Mouse (Mus musculus) liver, embryonic 15.5 days (tissue): ENCODE results near the gene Prdm9. TPM values are rescaled to one million over a fixed set of nuclear protein-coding genes. Genes with fewer than 3 reads are reported as not detected.

ENCODE experiments used
- ATAC-seq: fragments of 200-750 bp; cut with Nextera tagmentation; 2 replicates; pipeline ENCODE4 v1.8.0; 2017; ENCODE audit warnings: moderate number of reproducible peaks, mild to moderate bottlenecking, moderate library complexity; ENCODE audit not compliant: insufficient read depth
- H3K27ac ChIP-seq: fragments of 300-500 bp; sonication (generic); replicated peaks from 2 replicates; pipeline ENCODE4 v1.5.1; 2015; ENCODE audit warnings: mild to moderate bottlenecking, inconsistent platforms
- H3K27me3 ChIP-seq: fragments of 300-500 bp; sonication (generic); 2 replicates; pipeline ENCODE4 v1.6.1; 2015; ENCODE audit warnings: mild to moderate bottlenecking, inconsistent platforms
- H3K36me3 ChIP-seq: fragments of 300-500 bp; sonication (generic); replicated peaks from 2 replicates; pipeline ENCODE4 v1.6.1; 2015; ENCODE audit warnings: moderate library complexity, mild to moderate bottlenecking, inconsistent platforms
- H3K4me1 ChIP-seq: fragments of 300-500 bp; sonication (generic); replicated peaks from 2 replicates; pipeline ENCODE4 v1.6.1; 2015; ENCODE audit warnings: inconsistent platforms
- H3K4me2 ChIP-seq: fragments of 300-500 bp; sonication (generic); 2 replicates; pipeline ENCODE4 v1.6.1; 2015; ENCODE audit warnings: moderate library complexity, mild to moderate bottlenecking, inconsistent platforms
- H3K4me3 ChIP-seq: fragments of 300-500 bp; sonication (generic); replicated peaks from 2 replicates; pipeline ENCODE4 v1.5.1; 2015; ENCODE audit warnings: mild to moderate bottlenecking, inconsistent platforms
- H3K9ac ChIP-seq: fragments of 300-500 bp; sonication (generic); 2 replicates; pipeline ENCODE4 v1.6.1; 2015; ENCODE audit warnings: moderate library complexity, mild to moderate bottlenecking, inconsistent platforms
- H3K9me3 ChIP-seq: fragments of 300-500 bp; sonication (generic); replicated peaks from 2 replicates; pipeline ENCODE4 v1.6.1; 2016; ENCODE audit warnings: inconsistent platforms
- WGBS: fragments of 180-500 bp; shearing (Covaris S2); methylation state at CpG from one replicate; pipeline ENCODE4 v1.1.7; 2015; ENCODE audit warnings: mixed read lengths; ENCODE audit not compliant: insufficient replicate concordance; 5-methylcytosine and 5-hydroxymethylcytosine counted together
- polyA plus RNA-seq: library from polyadenylated mRNA; unstranded; fragments of >200 nt; fragmentation: Nextera tagmentation; extraction: Ambion mirVana; gene quantifications from 2 replicates; pipeline ENCODE4 v1.2.1, GENCODE M21; 2015

Gene Prdm9
- polyA plus RNA-seq, 1 experiment from 2014 or later = 0.46 TPM

DNA sequence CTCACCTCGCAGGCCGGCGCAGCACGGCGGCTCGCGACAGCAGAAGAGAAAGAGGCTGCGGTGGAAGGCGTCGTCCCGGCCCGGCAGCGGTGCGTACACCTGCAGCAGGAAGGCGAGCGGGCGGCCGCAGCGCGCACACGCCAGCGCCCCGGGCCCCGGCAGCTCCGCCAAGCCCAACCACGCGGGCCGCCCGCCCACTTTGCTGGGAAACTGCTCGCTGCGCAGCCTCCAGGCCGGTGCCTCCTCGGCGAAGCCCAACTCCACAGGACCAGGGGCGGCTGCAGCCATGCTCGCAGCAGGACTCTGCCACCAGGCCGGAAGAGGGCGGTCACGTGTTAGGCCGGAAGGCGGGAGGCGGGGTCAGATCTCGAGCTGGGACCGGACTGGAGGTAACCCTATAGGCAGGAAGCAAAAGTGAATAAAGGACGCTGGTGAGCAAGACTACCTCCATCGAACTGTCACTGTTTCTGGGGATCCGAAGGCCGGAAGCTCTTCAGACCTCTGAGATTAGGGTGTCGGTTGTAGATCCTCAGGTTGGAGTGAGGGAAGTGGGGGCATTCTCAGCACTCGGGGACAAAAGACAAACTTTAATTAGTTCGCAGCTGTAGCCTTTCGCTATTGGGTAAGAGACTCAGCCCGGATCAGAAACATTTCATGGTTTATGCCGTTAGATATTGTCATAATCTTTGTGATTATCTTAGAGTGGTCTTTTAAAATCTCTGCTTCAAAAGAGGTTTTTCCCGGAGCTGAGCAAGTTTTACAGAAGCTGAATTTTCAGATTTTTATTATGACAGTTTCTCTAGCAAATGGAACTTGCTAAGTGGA lies 37.0 kb downstream of the Prdm9 start, which contains the start of gene Pdcd2:
TSS of gene Pdcd2 (minus strand) at position 316 of the 825 bp plus-strand sequence.
- peaks cover 29% of the 10 kb centered on the region for H3K4me1 ChIP-seq
- H3K9ac ChIP-seq = peak within 1 kb of the TSS; percentile 83
- H3K27ac ChIP-seq = peak within 1 kb of the TSS; percentile 87
- ATAC-seq = peak; percentile 100
- H3K4me3 ChIP-seq = peak within 1 kb of the TSS; percentile 73
- peak within 1 kb of the TSS; percentile 92 for H3K4me2 ChIP-seq
- H3K9me3 ChIP-seq = no peaks in the 10 kb centered on the region
- under 1% methylated on average over 55 of the region's 55 CpGs for WGBS
- peaks cover 30% of the 10 kb centered on the region for H3K36me3 ChIP-seq
- H3K27me3 ChIP-seq = no peaks in the 10 kb centered on the region

DNA sequence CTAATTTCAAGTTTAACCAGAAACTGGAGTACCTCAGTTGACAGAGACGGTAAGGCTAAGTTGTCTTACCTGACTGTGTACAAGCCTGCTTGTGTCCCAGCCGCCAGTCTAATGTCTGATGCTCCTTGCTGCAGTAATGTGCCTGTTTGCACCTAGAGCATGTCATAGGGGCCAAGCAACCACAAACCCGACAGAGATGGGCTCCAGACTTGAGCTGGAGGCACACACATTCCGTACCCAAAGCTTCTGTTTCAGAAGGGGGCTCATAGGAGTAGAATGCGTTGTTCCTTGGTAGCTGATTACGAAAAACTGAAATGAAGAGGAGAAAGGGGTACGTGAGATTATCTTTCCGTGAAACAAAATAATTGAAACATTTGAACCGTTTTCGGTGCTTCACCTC lies 37.9 kb downstream of the Prdm9 start:
- Histone ChIP-seq H3K9me3 (no peaks in the 10 kb centered on the region), H3K9ac (peak overlapping the region; percentile 83), H3K4me3 (peak overlapping the region; percentile 73), H3K27ac (peak overlapping the region; percentile 87), H3K36me3 (peaks cover 39% of the 10 kb centered on the region), H3K27me3 (no peaks in the 10 kb centered on the region), H3K4me2 (peak overlapping the region; percentile 92), H3K4me1 (peaks cover 29% of the 10 kb centered on the region)
- 5% methylated on average over 10 of the region's 10 CpGs for WGBS
- no peak for ATAC-seq

DNA sequence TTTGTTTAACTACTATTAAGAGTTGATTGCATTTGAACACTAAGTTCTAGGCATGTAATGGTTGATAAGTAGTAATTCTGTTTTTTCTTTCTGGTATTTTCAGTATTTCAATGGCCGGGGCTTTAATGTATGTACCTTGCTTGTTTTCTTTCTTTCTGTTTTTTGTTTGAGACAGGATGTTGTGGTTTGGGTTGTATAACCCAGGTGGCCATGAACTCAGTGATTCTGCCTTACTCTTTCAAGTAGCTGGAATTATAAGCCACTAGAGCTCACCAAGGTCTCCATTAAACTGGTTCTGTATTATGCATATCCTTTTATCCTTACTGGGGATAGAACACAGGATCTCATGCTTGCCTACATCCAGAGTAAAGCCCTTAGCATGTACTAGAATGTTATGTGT lies 45.4 kb downstream of the Prdm9 start:
- Histone ChIP-seq H3K36me3 (peaks cover 94% of the 10 kb centered on the region), H3K4me3 (no peak overlapping the region), H3K4me2 (no peak overlapping the region), H3K4me1 (no peaks in the 10 kb centered on the region), H3K9ac (no peak overlapping the region), H3K27ac (no peak overlapping the region), H3K9me3 (no peaks in the 10 kb centered on the region), H3K27me3 (no peaks in the 10 kb centered on the region)
- WGBS = 85% methylated on average over 1 of the region's 1 CpGs
- no peak for ATAC-seq

- Histone ChIP-seq H3K9me3 (no peaks in the 10 kb centered on the region), H3K4me3 (no peak overlapping the region), H3K27ac (no peak overlapping the region), H3K9ac (no peak overlapping the region), H3K4me2 (no peak overlapping the region), H3K27me3 (no peaks in the 10 kb centered on the region), H3K36me3 (peaks cover 95% of the 10 kb centered on the region), H3K4me1 (no peaks in the 10 kb centered on the region)
- WGBS = 82% methylated on average over 5 of the region's 5 CpGs
- ATAC-seq = no peak
Observed at GRCm38 (mm10) chr17:15518186-15518585, 46.0 kb downstream of the Prdm9 start.

- no peaks in the 10 kb centered on the region for H3K27me3 ChIP-seq
- H3K9me3 ChIP-seq = no peaks in the 10 kb centered on the region
- 38% methylated on average over 5 of the region's 5 CpGs for WGBS
- no peaks in the 10 kb centered on the region for H3K4me1 ChIP-seq
- no peak overlapping the region for H3K27ac ChIP-seq
- H3K4me3 ChIP-seq = no peak overlapping the region
- no peak overlapping the region for H3K9ac ChIP-seq
- no peak for ATAC-seq
- peaks cover 91% of the 10 kb centered on the region for H3K36me3 ChIP-seq
- H3K4me2 ChIP-seq = no peak overlapping the region
Observed at GRCm38 (mm10) chr17:15517776-15518175, 46.4 kb downstream of the Prdm9 start.

DNA sequence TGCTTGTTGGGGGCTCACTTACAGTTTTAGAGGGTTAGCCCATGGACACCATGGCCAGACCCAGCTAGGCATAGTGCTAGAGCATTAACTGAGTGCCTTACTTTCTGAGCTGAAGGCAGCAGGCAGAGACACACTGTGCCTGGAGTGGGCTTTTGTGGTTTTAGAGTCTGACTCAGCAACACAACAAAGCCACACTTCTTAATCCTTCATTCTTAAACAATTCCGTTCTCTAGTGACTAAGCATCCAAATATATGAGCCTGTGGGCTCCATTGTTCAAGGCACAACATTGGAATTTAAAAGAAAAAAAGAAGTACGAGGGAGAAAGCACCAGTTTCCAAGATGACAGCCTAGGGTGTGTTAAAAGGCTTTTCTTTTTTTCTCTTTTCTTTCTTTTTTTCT lies 53.5 kb downstream of the Prdm9 start:
- H3K27ac ChIP-seq = no peak overlapping the region
- no peaks in the 10 kb centered on the region for H3K27me3 ChIP-seq
- H3K36me3 ChIP-seq = peaks cover 92% of the 10 kb centered on the region
- H3K9me3 ChIP-seq = no peaks in the 10 kb centered on the region
- H3K4me3 ChIP-seq = no peak overlapping the region
- no peaks in the 10 kb centered on the region for H3K4me1 ChIP-seq
- no peak for ATAC-seq
- 64% methylated on average over 2 of the region's 2 CpGs for WGBS
- H3K4me2 ChIP-seq = no peak overlapping the region
- no peak overlapping the region for H3K9ac ChIP-seq

DNA sequence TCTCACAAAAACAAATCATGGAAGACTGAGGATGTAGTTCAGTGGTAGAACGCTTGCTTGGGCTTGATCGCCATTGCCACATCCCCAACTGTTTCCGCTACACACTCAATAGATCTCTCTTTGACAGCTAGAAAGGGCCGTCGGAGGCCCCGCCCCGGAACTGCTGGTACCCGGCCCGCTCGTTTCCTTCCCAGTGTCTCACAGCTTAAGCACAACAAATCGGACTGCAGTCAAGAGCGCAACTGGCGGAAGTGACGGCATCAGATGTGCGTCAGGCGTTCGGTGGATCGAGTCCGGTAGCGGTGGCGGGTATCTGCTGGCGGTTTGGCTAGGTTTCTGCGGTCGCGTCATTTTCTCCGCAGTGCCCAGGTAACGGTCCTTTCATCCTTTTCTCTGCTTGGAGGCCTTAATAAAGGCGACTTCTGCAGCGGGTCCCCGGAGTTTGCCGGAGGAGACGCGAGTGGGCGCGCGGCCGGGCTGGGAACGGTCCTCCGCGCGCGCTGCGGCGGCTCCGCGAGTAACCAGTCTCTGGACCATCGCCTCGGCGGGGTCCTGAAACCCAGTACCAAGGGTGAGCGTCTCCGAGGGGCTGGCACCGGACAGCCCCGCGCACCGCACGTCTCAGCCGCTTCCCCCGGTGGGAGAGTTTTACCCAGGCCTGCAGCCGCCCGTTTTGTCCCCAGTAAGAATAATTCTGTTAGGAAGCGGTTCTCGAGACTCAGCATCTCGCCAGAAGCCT lies 64.3 kb downstream of the Prdm9 start, which contains the start of the genes Psmb1 and Tbp:
TSS of gene Psmb1 (minus strand) at position 96 of the 739 bp plus-strand sequence.
TSS of gene Tbp (plus strand) at position 233 of the 739 bp plus-strand sequence.
- peak within 1 kb of the TSS; percentile 84 for H3K4me2 ChIP-seq
- peak; percentile 83 for ATAC-seq
- under 1% methylated on average over 63 of the region's 63 CpGs for WGBS
- H3K4me1 ChIP-seq = peaks cover 45% of the 10 kb centered on the region
- peak within 1 kb of the TSS; percentile 94 for H3K27ac ChIP-seq
- peaks cover 32% of the 10 kb centered on the region for H3K36me3 ChIP-seq
- H3K27me3 ChIP-seq = no peaks in the 10 kb centered on the region
- peak within 1 kb of the TSS; percentile 87 for H3K9ac ChIP-seq
- H3K4me3 ChIP-seq = peak within 1 kb of the TSS; percentile 95
- H3K9me3 ChIP-seq = no peaks in the 10 kb centered on the region

DNA sequence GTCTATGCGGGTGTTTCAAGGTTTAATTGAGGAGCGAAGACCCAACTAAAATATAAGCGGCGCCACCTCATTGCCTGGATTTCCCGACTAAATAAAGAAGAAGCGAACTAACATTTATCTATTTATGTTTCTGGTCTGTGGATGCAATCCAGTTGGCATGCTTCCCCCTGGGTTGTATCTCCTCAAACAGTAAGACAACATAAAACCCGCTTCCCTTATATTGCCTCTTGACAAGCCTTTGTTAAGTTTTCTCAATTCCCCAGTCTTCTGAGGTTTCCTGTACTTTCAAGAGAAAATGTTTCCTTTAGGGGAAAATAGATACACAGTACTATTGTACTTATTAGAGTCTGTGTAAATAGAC lies 65.4 kb downstream of the Prdm9 start:
- peaks cover 45% of the 10 kb centered on the region for H3K4me1 ChIP-seq
- peak overlapping the region; percentile 87 for H3K9ac ChIP-seq
- peaks cover 32% of the 10 kb centered on the region for H3K36me3 ChIP-seq
- ATAC-seq = no peak
- peak overlapping the region; percentile 84 for H3K4me2 ChIP-seq
- peak overlapping the region; percentile 95 for H3K4me3 ChIP-seq
- no peaks in the 10 kb centered on the region for H3K9me3 ChIP-seq
- peak overlapping the region; percentile 94 for H3K27ac ChIP-seq
- no peaks in the 10 kb centered on the region for H3K27me3 ChIP-seq
- WGBS = 47% methylated on average over 7 of the region's 7 CpGs

DNA sequence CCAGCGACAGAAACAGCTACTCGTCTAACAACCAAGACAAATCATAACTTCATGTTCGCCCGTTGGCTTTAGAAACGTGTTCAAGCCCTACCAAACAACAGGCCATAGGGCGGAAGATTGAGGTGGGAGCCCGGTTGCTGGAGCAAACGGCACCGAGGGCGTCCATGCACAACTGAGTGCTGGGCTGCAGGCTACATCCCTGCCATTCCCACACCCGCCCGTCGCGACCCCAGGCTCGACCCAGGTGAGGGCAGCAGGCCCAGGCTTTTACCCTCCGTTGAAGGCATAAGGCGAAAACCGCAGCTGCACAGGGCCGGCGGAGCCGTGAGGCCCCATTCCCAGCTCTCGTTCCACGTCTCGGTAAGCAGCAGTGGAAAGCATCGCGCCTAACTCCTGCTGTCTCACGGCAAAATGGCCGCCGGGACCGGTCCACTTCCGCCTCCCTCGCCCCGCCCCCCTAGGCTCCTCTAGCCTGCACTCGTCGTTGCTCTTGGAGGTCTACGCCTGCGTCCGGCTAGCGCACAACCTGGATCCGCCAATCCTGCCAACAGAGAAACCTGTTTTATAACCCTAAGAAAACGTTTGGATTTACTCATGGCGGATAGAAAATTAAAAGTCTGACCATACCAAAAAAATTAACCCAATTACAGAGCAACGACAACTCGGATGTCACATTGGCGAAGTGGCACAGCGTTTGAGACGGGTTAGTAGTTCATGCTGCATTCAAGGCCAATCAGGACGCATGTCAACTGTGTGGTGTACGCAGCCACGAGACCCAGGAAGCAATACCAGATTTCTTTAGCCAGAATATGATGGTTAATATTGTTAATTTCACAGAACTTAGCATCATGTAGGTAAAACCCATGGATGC lies 66.0 kb downstream of the Prdm9 start:
- Histone ChIP-seq H3K4me1 (peaks cover 45% of the 10 kb centered on the region), H3K27me3 (no peaks in the 10 kb centered on the region), H3K36me3 (peaks cover 36% of the 10 kb centered on the region), H3K9me3 (no peaks in the 10 kb centered on the region), H3K4me2 (peak overlapping the region; percentile 84), H3K27ac (peak overlapping the region; percentile 94), H3K9ac (peak overlapping the region; percentile 87), H3K4me3 (peak overlapping the region; percentile 95)
- WGBS = under 1% methylated on average over 50 of the region's 50 CpGs
- peak; percentile 91 for ATAC-seq
